Mouse (Mus musculus) lung, embryonic 15.5 days (tissue): ENCODE measurements around the gene Fbxw8. TPM values are rescaled to one million over a fixed set of nuclear protein-coding genes. Genes with fewer than 3 reads are reported as not detected.
A peak's percentile ranks its signal among the peaks of the same experiment; 100 is the strongest.

ENCODE experiments used
- ATAC-seq: fragments of 200-750 bp; cut with Nextera tagmentation; 2 replicates; pipeline ENCODE4 v1.8.0; 2017; ENCODE audit warnings: moderate number of reproducible peaks, borderline replicate concordance; ENCODE audit not compliant: low FRiP score, low TSS enrichment; ENCODE audit errors: extremely low read depth
- H3K27ac ChIP-seq: fragments of 300-500 bp; sonication (generic); 2 replicates; pipeline ENCODE4 v1.5.1; 2015; ENCODE audit warnings: moderate library complexity, mild to moderate bottlenecking, inconsistent platforms
- H3K27me3 ChIP-seq: fragments of 300-500 bp; sonication (generic); 2 replicates; pipeline ENCODE4 v1.6.1; 2015; ENCODE audit warnings: inconsistent platforms
- H3K36me3 ChIP-seq: fragments of 300-500 bp; sonication (generic); 2 replicates; pipeline ENCODE4 v1.6.1; 2015; ENCODE audit warnings: inconsistent platforms
- H3K4me1 ChIP-seq: fragments of 300-500 bp; sonication (generic); 2 replicates; pipeline ENCODE4 v1.6.1; 2015; ENCODE audit warnings: inconsistent platforms
- H3K4me2 ChIP-seq: fragments of 300-500 bp; sonication (generic); 2 replicates; pipeline ENCODE4 v1.6.1; 2015; ENCODE audit warnings: inconsistent platforms, mild to moderate bottlenecking, moderate library complexity
- H3K4me3 ChIP-seq: fragments of 300-500 bp; sonication (generic); 2 replicates; pipeline ENCODE4 v1.5.1; 2015; ENCODE audit warnings: mild to moderate bottlenecking, inconsistent platforms
- H3K9ac ChIP-seq: fragments of 300-500 bp; sonication (generic); 2 replicates; pipeline ENCODE4 v1.6.1; 2015; ENCODE audit warnings: inconsistent platforms
- H3K9me3 ChIP-seq: fragments of 300-500 bp; sonication (generic); 2 replicates; pipeline ENCODE4 v1.6.1; 2016; ENCODE audit warnings: inconsistent platforms
- WGBS: fragments of 180-500 bp; shearing (Covaris S2); methylation state at CpG from one replicate; pipeline ENCODE4 v1.1.7; 2015; 5-methylcytosine and 5-hydroxymethylcytosine counted together
- polyA plus RNA-seq: library from polyadenylated mRNA; unstranded; fragments of >200 nt; fragmentation: Nextera tagmentation; extraction: Ambion mirVana; gene quantifications from 2 replicates; pipeline ENCODE4 v1.2.1, GENCODE M21; 2015

The Fbxw8 gene
- 30.2 and 30.9 TPM in 2 replicates for polyA plus RNA-seq

- under 1% methylated on average over 64 of the region's 67 CpGs for WGBS
- H3K9ac ChIP-seq, result peak within 1 kb of the TSS; percentile 79
- ATAC-seq, result peak; percentile 86; the same call in 1 of the 2 replicates
These were observed at the start of gene Fbxw8 for GRCm38 (mm10) chr5:118154839-118155564. Gene Fbxw8, minus strand, starts transcription at chr5:118155464.

GRCm38 (mm10) chr5:118204675-118205440 lies 49.6 kb upstream of the Fbxw8 start:
- H3K4me3 ChIP-seq, result no peak overlapping the region
- H3K27ac ChIP-seq, result no peak overlapping the region
- no peak overlapping the region for H3K4me2 ChIP-seq
- H3K9ac ChIP-seq, result no peak overlapping the region
- 52% methylated on average over 16 of the region's 16 CpGs for WGBS
- no peak for ATAC-seq
- no peaks in the 10 kb centered on the region for H3K4me1 ChIP-seq
- no peaks in the 10 kb centered on the region for H3K27me3 ChIP-seq
- no peaks in the 10 kb centered on the region for H3K36me3 ChIP-seq
- H3K9me3 ChIP-seq, result no peaks in the 10 kb centered on the region

More at GRCm38 (mm10) chr5:118154839-118155564, at the start of gene Fbxw8:
- H3K4me2 ChIP-seq, result peak within 1 kb of the TSS; percentile 69
- H3K27me3 ChIP-seq, result 0 out of 2 replicates have a peak, but pooled peaks cover 6% of the 10 kb centered on the region
- H3K27ac ChIP-seq, result peak within 1 kb of the TSS; percentile 71
- H3K9me3 ChIP-seq, result no peaks in the 10 kb centered on the region
- no peaks in the 10 kb centered on the region for H3K36me3 ChIP-seq
- peak within 1 kb of the TSS; percentile 71 for H3K4me3 ChIP-seq
- peaks cover 20% of the 10 kb centered on the region for H3K4me1 ChIP-seq

- H3K4me3 ChIP-seq, result no peak overlapping the region
- H3K27ac ChIP-seq, result no peak overlapping the region
- H3K27me3 ChIP-seq, result no peaks in the 10 kb centered on the region
- H3K4me2 ChIP-seq, result no peak overlapping the region
- H3K9ac ChIP-seq, result no peak overlapping the region
- H3K9me3 ChIP-seq, result no peaks in the 10 kb centered on the region
- no peaks in the 10 kb centered on the region for H3K36me3 ChIP-seq
- no peak for ATAC-seq
- no peaks in the 10 kb centered on the region for H3K4me1 ChIP-seq
- WGBS, result 62% methylated on average over 5 of the region's 5 CpGs
These were observed 44.4 kb upstream of the Fbxw8 start for GRCm38 (mm10) chr5:118199670-118200069.

GRCm38 (mm10) chr5:118197421-118197820 lies 42.2 kb upstream of the Fbxw8 start:
- Histone ChIP-seq H3K4me3 (no peak overlapping the region), H3K4me1 (no peaks in the 10 kb centered on the region), H3K27ac (no peak overlapping the region), H3K36me3 (no peaks in the 10 kb centered on the region), H3K9ac (no peak overlapping the region), H3K27me3 (peaks cover 12% of the 10 kb centered on the region), H3K9me3 (no peaks in the 10 kb centered on the region), H3K4me2 (no peak overlapping the region)
- no peak for ATAC-seq
- WGBS, result 76% methylated on average over 13 of the region's 13 CpGs

GRCm38 (mm10) chr5:118192221-118192620 lies 37.0 kb upstream of the Fbxw8 start:
- ATAC-seq, result no peak

GRCm38 (mm10) chr5:118190491-118190890 lies 35.2 kb upstream of the Fbxw8 start:
- Histone ChIP-seq H3K27ac (no peak overlapping the region), H3K4me1 (no peaks in the 10 kb centered on the region), H3K27me3 (peaks cover 32% of the 10 kb centered on the region), H3K4me3 (no peak overlapping the region), H3K9ac (no peak overlapping the region), H3K4me2 (no peak overlapping the region), H3K9me3 (no peaks in the 10 kb centered on the region), H3K36me3 (no peaks in the 10 kb centered on the region)
- WGBS, result 70% methylated on average over 9 of the region's 9 CpGs
- no peak for ATAC-seq

More at GRCm38 (mm10) chr5:118192221-118192620, 37.0 kb upstream of the Fbxw8 start:
- no peak overlapping the region for H3K9ac ChIP-seq
- no peaks in the 10 kb centered on the region for H3K9me3 ChIP-seq
- peaks cover 32% of the 10 kb centered on the region for H3K27me3 ChIP-seq
- no peak overlapping the region for H3K4me2 ChIP-seq
- H3K36me3 ChIP-seq, result no peaks in the 10 kb centered on the region
- H3K27ac ChIP-seq, result no peak overlapping the region
- no peak overlapping the region for H3K4me3 ChIP-seq
- WGBS, result 28% methylated on average over 18 of the region's 18 CpGs
- H3K4me1 ChIP-seq, result no peaks in the 10 kb centered on the region

GRCm38 (mm10) chr5:118188356-118188755 lies 33.1 kb upstream of the Fbxw8 start:
- Histone ChIP-seq H3K9ac (no peak overlapping the region), H3K27ac (no peak overlapping the region), H3K9me3 (no peaks in the 10 kb centered on the region), H3K27me3 (peaks cover 32% of the 10 kb centered on the region), H3K4me1 (no peaks in the 10 kb centered on the region), H3K4me3 (no peak overlapping the region), H3K36me3 (no peaks in the 10 kb centered on the region), H3K4me2 (no peak overlapping the region)
- WGBS, result 48% methylated on average over 6 of the region's 6 CpGs
- no peak for ATAC-seq

GRCm38 (mm10) chr5:118186903-118187633 lies 31.8 kb upstream of the Fbxw8 start:
- H3K4me1 ChIP-seq, result no peaks in the 10 kb centered on the region
- 76% methylated on average over 9 of the region's 9 CpGs for WGBS
- H3K36me3 ChIP-seq, result no peaks in the 10 kb centered on the region

GRCm38 (mm10) chr5:118177640-118178039 lies 22.4 kb upstream of the Fbxw8 start:
- H3K9me3 ChIP-seq, result 0 out of 2 replicates have a peak, but pooled peaks cover 6% of the 10 kb centered on the region
- ATAC-seq, result no peak
- H3K4me3 ChIP-seq, result no peak overlapping the region
- no peak overlapping the region for H3K27ac ChIP-seq
- no peak overlapping the region for H3K4me2 ChIP-seq
- H3K36me3 ChIP-seq, result no peaks in the 10 kb centered on the region
- peaks cover 35% of the 10 kb centered on the region for H3K27me3 ChIP-seq
- H3K9ac ChIP-seq, result no peak overlapping the region
- WGBS, result 58% methylated on average over 7 of the region's 7 CpGs
- H3K4me1 ChIP-seq, result peaks cover 6% of the 10 kb centered on the region

More at GRCm38 (mm10) chr5:118186903-118187633, 31.8 kb upstream of the Fbxw8 start:
- Histone ChIP-seq H3K27me3 (peaks cover 23% of the 10 kb centered on the region), H3K27ac (no peak overlapping the region), H3K9ac (no peak overlapping the region), H3K4me3 (no peak overlapping the region), H3K4me2 (no peak overlapping the region), H3K9me3 (no peaks in the 10 kb centered on the region)
- ATAC-seq, result no peak

GRCm38 (mm10) chr5:118175137-118175536 lies 19.9 kb upstream of the Fbxw8 start:
- WGBS, result 16% methylated on average over 2 of the region's 2 CpGs
- Histone ChIP-seq H3K4me2 (no peak overlapping the region), H3K9me3 (0 out of 2 replicates have a peak, but pooled peaks cover 6% of the 10 kb centered on the region), H3K4me1 (peaks cover 20% of the 10 kb centered on the region), H3K4me3 (no peak overlapping the region), H3K9ac (no peak overlapping the region), H3K36me3 (no peaks in the 10 kb centered on the region), H3K27me3 (peaks cover 60% of the 10 kb centered on the region), H3K27ac (no peak overlapping the region)
- no peak for ATAC-seq

GRCm38 (mm10) chr5:118174310-118175009 lies 19.2 kb upstream of the Fbxw8 start:
- 0% methylated on average over 21 of the region's 22 CpGs for WGBS
- H3K4me3 ChIP-seq, result peak overlapping the region; percentile 12
- H3K27me3 ChIP-seq, result peaks cover 67% of the 10 kb centered on the region
- no peaks in the 10 kb centered on the region for H3K36me3 ChIP-seq
- peak overlapping the region; percentile 41 for H3K4me2 ChIP-seq
- H3K27ac ChIP-seq, result no peak overlapping the region
- H3K9ac ChIP-seq, result no peak overlapping the region
- H3K4me1 ChIP-seq, result peaks cover 23% of the 10 kb centered on the region
- H3K9me3 ChIP-seq, result 0 out of 2 replicates have a peak, but pooled peaks cover 6% of the 10 kb centered on the region
- ATAC-seq, result 0 out of 2 replicates have a peak, but pooled peaks have one; percentile 20
